ENCODE assay signal across 16 mouse cellular contexts in the genomic region with DNA sequence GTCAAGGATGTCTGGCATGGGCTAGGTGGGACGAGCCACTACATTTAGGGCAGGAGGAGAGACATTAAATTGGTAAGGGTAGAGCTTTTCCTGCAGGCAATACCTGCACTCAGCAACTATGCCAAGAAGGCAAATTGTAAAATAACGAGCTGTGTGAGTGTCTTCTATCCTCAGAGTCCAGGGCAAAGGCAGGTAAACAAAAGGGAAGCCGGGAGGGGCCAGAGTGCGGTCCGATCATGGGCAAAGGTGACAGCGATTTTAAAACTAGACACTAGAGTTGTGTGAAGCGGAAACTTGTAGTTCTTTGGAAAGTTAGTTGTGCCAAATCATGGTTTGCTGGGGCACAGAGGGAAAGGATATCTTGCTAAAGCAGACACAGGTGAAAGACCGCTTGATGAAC. TPM values are rescaled to one million over a fixed set of nuclear protein-coding genes. Genes with fewer than 3 reads are reported as not detected.
"Had no signal": no experiment of that assay in that cellular context is flagged by ENCODE, and none has a peak within 500 bp of the region (broad histone marks: within the 10 kb centered on the region; RNA-seq: fewer than 3 reads in every experiment).

No protein-coding gene starts in this region.

- DNase-seq: layer of hippocampus, postnatal 36 days; lung, adult 18-20 months; lung, postnatal 10 days; lung, postnatal 36 days; thymus, adult 18-20 months; thymus, postnatal 14 days; thymus, postnatal 4 days had no signal

- H3K9ac ChIP-seq: hindbrain, embryonic 15.5 days; lung, embryonic 15.5 days; midbrain, embryonic 13.5 days; neural tube, embryonic 13.5 days had no signal

- ATAC-seq: midbrain, embryonic 13.5 days; midbrain, embryonic 16.5 days had no signal

- H3K4me2 ChIP-seq: hindbrain, embryonic 15.5 days; lung, embryonic 15.5 days; midbrain, embryonic 13.5 days; neural tube, embryonic 13.5 days had no signal

- H3K9me3 ChIP-seq: hindbrain, embryonic 15.5 days; lung, embryonic 15.5 days; megakaryocyte, embryonic 14.5 days; midbrain, embryonic 13.5 days; neural tube, embryonic 13.5 days had no signal

- H3K27ac ChIP-seq: hindbrain, embryonic 15.5 days; left cerebral cortex, adult 2 months; lung, embryonic 15.5 days; midbrain, embryonic 10.5 days; midbrain, embryonic 13.5 days; neural tube, embryonic 13.5 days had no signal

- H3K4me3 ChIP-seq: hindbrain, embryonic 15.5 days; left cerebral cortex, adult 2 months; lung, embryonic 15.5 days; megakaryocyte, embryonic 14.5 days; midbrain, embryonic 10.5 days; midbrain, embryonic 13.5 days; myocyte; neural tube, embryonic 13.5 days had no signal

- H3K27me3 ChIP-seq: hindbrain, embryonic 15.5 days; lung, embryonic 15.5 days; megakaryocyte, embryonic 14.5 days; midbrain, embryonic 13.5 days; neural tube, embryonic 13.5 days had no signal

RNA-seq across cellular contexts. Expression of a gene that starts 18.2 kb away (rescaled TPM):
- polyA plus RNA-seq: lung, embryonic 15.5 days; midbrain, embryonic 13.5 days; myocyte; neural tube, embryonic 13.5 days had no signal
